Mouse (Mus musculus): Measurements from ENCODE around the gene Zfp148.
"Not testable (repeated sequence)": the region's sequence is repeated elsewhere in the genome, so short reads cannot be mapped to it uniquely, and the experiment has no call there.

Gene Zfp148

GRCm38 (mm10) chr16:33381614-33382245 lies 1.1 kb downstream of the Zfp148 start:
- no peak for DNase-seq (ENCODE audit: low read depth, low spot score)

- DNase-seq (ENCODE audit: low read depth, low spot score), result no peak
Measured at GRCm38 (mm10) chr16:33382341-33382740, 1.7 kb downstream of the Zfp148 start.

- no peak for DNase-seq (ENCODE audit: low read depth, low spot score)
Measured at GRCm38 (mm10) chr16:33383584-33383983, 2.9 kb downstream of the Zfp148 start.

GRCm38 (mm10) chr16:33384057-33384456 lies 3.4 kb downstream of the Zfp148 start:
- DNase-seq (ENCODE audit: low read depth, low spot score), result not testable (repeated sequence)

- no peak for DNase-seq (ENCODE audit: low read depth, low spot score)
Measured at GRCm38 (mm10) chr16:33387013-33387412, 6.4 kb downstream of the Zfp148 start.

- no peak for DNase-seq (ENCODE audit: low read depth, low spot score)
Measured at GRCm38 (mm10) chr16:33387420-33387819, 6.8 kb downstream of the Zfp148 start.

GRCm38 (mm10) chr16:33399913-33400782 lies 19.5 kb downstream of the Zfp148 start:
- DNase-seq (ENCODE audit: low read depth, low spot score), result peak; percentile 70

GRCm38 (mm10) chr16:33400943-33401342 lies 20.3 kb downstream of the Zfp148 start:
- DNase-seq (ENCODE audit: low read depth, low spot score), result no peak

- DNase-seq (ENCODE audit: low read depth, low spot score), result no peak
Measured at GRCm38 (mm10) chr16:33403258-33403657, 22.6 kb downstream of the Zfp148 start.

GRCm38 (mm10) chr16:33404055-33404454 lies 23.4 kb downstream of the Zfp148 start:
- DNase-seq (ENCODE audit: low read depth, low spot score), result no peak

GRCm38 (mm10) chr16:33405487-33405886 lies 24.9 kb downstream of the Zfp148 start:
- DNase-seq (ENCODE audit: low read depth, low spot score), result no peak

GRCm38 (mm10) chr16:33410151-33410550 lies 29.5 kb downstream of the Zfp148 start:
- DNase-seq (ENCODE audit: low read depth, low spot score), result no peak

- DNase-seq (ENCODE audit: low read depth, low spot score), result no peak
Measured at GRCm38 (mm10) chr16:33410605-33411004, 30.0 kb downstream of the Zfp148 start.

GRCm38 (mm10) chr16:33414191-33414590 lies 33.6 kb downstream of the Zfp148 start:
- DNase-seq (ENCODE audit: low read depth, low spot score), result peak; percentile 12

GRCm38 (mm10) chr16:33415607-33416006 lies 35.0 kb downstream of the Zfp148 start:
- no peak for DNase-seq (ENCODE audit: low read depth, low spot score)

- no peak for DNase-seq (ENCODE audit: low read depth, low spot score)
Measured at GRCm38 (mm10) chr16:33428327-33428726, 47.7 kb downstream of the Zfp148 start.

GRCm38 (mm10) chr16:33431660-33432059 lies 51.0 kb downstream of the Zfp148 start:
- no peak for DNase-seq (ENCODE audit: low read depth, low spot score)

GRCm38 (mm10) chr16:33441065-33441464 lies 60.4 kb downstream of the Zfp148 start:
- no peak for DNase-seq (ENCODE audit: low read depth, low spot score)

- no peak for DNase-seq (ENCODE audit: low read depth, low spot score)
Measured at GRCm38 (mm10) chr16:33446830-33447229, 66.2 kb downstream of the Zfp148 start.

GRCm38 (mm10) chr16:33453826-33454225 lies 73.2 kb downstream of the Zfp148 start:
- DNase-seq (ENCODE audit: low read depth, low spot score), result no peak

GRCm38 (mm10) chr16:33454306-33454705 lies 73.7 kb downstream of the Zfp148 start:
- DNase-seq (ENCODE audit: low read depth, low spot score), result no peak

- DNase-seq (ENCODE audit: low read depth, low spot score), result no peak
Measured at GRCm38 (mm10) chr16:33455263-33455910, 74.8 kb downstream of the Zfp148 start.

All from skeletal muscle tissue, adult 2 months (tissue).